Mouse (Mus musculus) brown adipose tissue, adult 24 weeks (tissue): ENCODE results near the gene Il4i1. TPM values are rescaled to one million over a fixed set of nuclear protein-coding genes. Genes with fewer than 3 reads are reported as not detected.
A peak's percentile ranks its signal among the peaks of the same experiment; 100 is the strongest.

Source experiments
- H3K27ac ChIP-seq: fragments of 200-500 bp; replicated peaks from 2 replicates; pipeline ENCODE4 v1.5.1; 2012; ENCODE audit warnings: low read depth, mild to moderate bottlenecking, low read length
- H3K4me1 ChIP-seq: fragments of 200-500 bp; 2 replicates; pipeline ENCODE4 v1.6.1; 2012; ENCODE audit warnings: low read length, mixed read lengths; ENCODE audit not compliant: control insufficient read depth, insufficient read depth, insufficient read length
- H3K4me3 ChIP-seq: fragments of 200-500 bp; 2 replicates; pipeline ENCODE4 v1.5.1; 2012; ENCODE audit warnings: low read depth, mild to moderate bottlenecking, low read length, moderate library complexity; ENCODE audit not compliant: insufficient read depth
- polyA plus RNA-seq: library from polyadenylated mRNA; stranded (reverse); fragments of >200 nt; gene quantifications from 2 replicates; pipeline ENCODE4 v1.2.4, GENCODE M21; 2012; ENCODE audit not compliant: missing spikeins, insufficient read depth, insufficient read length

Il4i1 gene
- polyA plus RNA-seq, 1 experiment: 1.2 TPM

DNA sequence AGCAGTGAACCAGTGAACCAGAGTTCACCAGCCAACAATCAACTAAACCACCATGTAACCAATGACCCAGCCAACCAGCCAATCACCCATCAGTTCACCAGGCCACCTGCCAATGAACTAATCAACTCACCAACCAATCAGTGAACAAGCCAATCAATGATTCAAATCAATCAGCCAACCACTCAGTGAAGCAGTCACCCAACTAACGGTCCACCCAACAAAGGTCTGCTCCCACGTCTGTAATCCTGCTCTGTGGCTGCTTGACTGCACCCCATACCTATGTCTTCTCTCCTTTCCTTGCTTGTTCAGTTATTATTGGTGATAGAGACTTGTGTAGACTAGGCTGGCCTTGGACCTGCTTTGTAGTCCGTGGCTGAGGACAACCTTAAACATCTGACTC is 2.2 kb upstream of the Il4i1 start:
- Histone ChIP-seq H3K4me3 (no peak overlapping the region), H3K27ac (no peak overlapping the region), H3K4me1 (peaks cover 13% of the 10 kb centered on the region)

DNA sequence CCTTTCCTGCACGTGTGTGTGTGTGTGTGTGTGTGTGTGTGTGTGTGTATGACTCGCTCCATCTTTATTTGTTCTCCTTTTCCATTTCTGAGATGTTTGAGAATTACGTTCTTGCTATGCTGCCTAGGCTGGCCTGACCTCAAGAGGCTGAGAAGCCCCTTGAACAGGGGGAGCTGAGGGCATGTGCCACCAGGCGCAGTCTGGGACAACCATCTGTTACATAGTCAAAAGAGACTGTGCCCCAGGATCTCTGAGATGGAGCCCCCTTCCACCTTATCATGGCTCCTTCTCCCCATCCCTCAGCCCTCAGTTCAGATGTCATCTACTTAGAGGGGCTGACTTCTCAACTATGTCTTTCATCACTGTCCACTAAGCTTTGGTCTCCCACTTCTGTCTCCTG is 1.8 kb upstream of the Il4i1 start:
- Histone ChIP-seq H3K4me1 (peaks cover 15% of the 10 kb centered on the region), H3K27ac (no peak overlapping the region), H3K4me3 (no peak overlapping the region)

DNA sequence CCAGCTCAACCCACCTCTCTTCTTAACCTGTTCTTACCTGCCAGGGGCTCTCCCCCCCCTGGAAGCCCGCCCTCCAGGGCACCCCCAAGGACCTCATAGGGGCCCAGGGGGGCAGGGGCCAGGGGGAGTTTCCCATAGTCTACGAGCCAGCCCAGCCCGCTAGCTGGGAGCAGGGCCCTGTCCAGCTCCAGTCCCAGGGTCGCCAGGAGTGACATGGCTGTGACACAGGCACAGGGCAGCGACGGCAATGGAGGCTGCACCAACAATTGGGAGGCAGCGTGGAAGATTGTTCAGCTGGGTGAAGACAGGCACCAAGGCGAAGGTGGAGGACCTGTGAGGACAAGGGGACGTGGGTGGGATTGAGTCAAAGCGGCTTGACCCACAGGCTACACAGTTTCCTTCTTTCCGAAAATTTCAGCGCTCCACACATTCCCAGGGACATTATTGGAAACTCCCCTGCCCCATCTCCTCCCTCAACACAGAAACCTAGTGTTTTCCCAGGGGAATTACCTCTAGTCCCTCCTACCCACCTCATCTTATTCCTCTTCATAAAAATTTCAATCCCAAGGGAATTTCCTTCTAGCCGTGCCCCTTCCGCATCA is 1.1 kb upstream of the Il4i1 start:
- Histone ChIP-seq H3K4me3 (peak overlapping the region; percentile 79), H3K27ac (peak overlapping the region; percentile 45; the same call in 1 of the 2 replicates), H3K4me1 (peaks cover 17% of the 10 kb centered on the region)

DNA sequence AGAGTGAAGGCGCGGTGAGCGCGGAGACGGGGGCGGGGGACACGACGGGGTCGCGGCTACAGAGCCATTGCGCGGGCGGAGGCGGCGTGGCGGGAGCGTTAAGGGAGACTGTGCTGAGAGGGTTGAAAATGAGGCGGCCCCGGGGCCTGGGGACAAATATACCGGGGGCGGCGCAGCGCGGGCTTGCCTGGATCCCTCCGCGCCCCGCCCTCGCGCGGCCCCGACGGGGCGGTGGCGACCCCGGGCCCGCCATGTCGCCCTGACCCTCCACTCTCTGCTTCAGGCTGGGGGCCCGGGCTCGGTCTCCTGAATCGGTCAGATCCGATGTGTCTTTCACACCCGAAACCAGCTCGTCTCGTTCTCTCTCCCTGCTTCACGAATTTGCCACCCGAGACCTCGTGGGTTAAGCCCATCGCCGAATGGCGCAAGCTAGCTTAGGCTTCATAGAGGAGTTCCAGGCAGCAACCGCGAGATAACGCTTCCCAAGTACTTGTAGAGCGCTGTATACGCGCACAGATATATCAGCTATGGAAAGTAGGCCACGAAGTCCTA is 359 bp downstream of the Il4i1 start, which contains the start of gene Atf5:
Gene Atf5 (minus strand): TSS at position 189 of the 552 bp plus-strand sequence.
- H3K4me1 ChIP-seq: peaks cover 20% of the 10 kb centered on the region
- peak within 1 kb of the TSS; percentile 79 for H3K4me3 ChIP-seq
- peak within 1 kb of the TSS; percentile 85 for H3K27ac ChIP-seq

DNA sequence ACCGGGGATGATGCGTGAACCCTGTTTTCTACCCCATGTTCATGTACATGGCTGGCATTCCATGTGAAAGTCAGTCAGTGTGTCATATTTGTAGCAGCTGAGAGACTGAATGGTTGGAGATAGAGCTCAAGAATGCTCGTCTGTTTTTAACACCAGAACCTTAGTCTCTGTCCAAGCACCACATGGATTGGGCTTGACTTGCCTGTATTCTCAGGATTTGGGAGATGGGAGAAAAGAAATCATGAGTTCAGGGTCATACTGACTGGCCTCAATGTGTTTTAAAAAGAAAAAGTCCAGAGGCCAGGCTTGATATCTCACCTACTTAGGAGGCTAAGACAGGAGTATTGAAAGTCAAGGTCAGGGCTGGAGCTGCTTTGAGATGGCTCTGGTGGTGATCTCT is 1.3 kb downstream of the Il4i1 start:
- Histone ChIP-seq H3K4me3 (peak overlapping the region; percentile 79), H3K27ac (peak overlapping the region; percentile 85), H3K4me1 (peaks cover 20% of the 10 kb centered on the region)

DNA sequence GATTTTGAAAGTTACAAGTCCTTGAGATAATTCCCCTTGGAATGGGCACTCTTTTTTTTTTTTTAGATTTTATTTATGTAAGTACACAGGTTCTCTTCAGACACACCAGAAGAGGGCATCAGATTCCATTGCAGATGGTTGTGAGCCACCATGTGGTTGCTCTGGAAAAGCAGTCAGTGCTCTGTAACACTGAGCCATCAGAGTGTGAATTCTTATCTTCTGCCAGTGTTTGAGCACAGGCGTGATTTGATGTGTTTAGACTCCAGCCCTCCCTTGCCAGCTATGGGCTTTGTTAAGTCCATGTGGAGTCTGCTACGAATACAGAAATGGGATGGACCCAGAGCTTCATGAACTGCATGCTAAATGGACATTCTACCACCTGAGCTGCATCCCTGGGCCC is 2.0 kb downstream of the Il4i1 start:
- Histone ChIP-seq H3K4me1 (peaks cover 20% of the 10 kb centered on the region), H3K27ac (peak overlapping the region; percentile 85), H3K4me3 (peak overlapping the region; percentile 30)

DNA sequence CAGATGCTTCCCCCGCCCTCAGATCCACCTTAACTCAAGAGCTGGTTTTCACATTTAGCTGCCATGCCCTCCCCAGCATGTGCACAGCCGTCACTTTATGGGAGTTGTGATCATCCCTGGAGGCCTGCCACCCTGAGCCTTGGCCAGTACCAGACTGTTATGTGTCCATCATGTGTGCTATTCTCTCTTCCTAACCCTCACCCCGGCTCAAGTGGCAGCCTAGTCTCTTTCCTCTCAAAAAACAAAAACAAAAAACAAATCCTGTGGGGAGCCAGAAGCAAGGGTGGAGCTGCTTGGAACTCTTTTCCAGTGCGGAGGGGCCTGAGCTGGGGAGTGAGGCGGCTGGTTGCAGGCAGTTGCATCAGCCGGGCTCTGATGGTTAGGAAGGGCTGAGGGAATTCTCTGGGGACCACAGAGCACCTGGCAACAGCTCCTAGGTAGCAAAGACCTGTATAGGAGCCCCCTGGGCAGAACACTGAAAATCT is 2.6 kb downstream of the Il4i1 start:
- Histone ChIP-seq H3K27ac (peak overlapping the region; percentile 59), H3K4me3 (peak overlapping the region; percentile 30), H3K4me1 (peaks cover 20% of the 10 kb centered on the region)

DNA sequence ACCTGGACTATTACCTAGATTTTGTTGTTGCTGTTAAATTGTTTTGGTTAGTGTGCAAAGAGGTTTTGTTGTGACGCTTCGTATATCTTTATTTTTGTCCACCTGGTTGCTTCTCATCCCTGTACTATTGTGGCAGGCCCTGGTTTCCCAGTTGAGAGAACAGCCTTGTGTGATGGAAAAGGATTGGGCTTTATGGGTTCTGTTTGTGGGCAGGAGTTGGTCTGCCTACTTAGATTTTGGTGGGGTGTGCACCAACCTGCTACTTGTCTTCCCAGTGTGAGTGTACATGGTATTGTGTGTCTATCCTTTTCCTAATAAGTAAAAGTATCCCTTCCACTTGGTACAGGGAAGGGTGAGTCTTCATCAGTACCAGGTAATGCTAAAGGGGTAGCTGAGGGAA is 3.2 kb downstream of the Il4i1 start:
- Histone ChIP-seq H3K27ac (peak overlapping the region; percentile 56), H3K4me1 (peaks cover 20% of the 10 kb centered on the region), H3K4me3 (peak overlapping the region; percentile 3; the same call in 1 of the 2 replicates)

DNA sequence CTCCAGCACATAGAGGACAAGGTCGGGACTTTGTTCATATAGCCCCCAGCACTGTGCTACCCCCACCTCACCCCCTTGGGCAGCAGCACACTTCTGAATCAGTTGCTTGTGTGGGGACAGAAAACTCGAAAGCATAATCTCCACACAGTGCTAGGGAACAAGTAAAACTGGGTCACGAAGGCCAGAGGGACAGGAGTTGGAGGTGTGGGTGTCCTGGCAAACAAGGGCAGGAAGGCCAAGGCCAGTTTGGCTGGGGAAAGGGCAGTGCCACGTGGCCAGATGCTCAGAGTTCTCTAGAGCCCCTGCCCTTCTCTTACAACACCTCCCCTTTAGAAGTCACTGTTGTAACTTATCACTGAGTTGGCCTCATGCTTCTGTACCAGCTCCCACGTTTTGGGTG is 3.7 kb downstream of the Il4i1 start:
- Histone ChIP-seq H3K4me1 (peaks cover 20% of the 10 kb centered on the region), H3K27ac (no peak overlapping the region), H3K4me3 (no peak overlapping the region)

DNA sequence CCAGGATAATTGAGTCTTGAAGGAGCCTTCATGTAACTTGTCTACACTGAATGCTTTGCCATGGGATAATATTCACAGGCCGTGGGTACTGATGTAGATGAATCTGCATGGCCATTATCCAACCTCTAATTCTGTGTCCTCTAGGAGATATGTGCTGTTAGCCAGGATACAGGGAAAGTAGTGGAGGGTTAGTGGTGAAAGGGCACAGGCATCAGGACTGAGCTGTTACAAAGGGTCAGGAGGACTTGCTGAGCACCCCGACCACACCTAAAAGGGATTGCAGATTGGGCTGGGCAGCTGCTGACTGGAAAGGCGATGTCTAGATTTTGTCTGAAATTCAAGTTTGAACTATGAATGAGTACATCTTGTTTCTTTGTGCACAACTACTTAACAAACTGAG is 4.3 kb downstream of the Il4i1 start:
- H3K4me1 ChIP-seq: peaks cover 20% of the 10 kb centered on the region; the same call in 1 of the 2 replicates
- no peak overlapping the region for H3K27ac ChIP-seq
- no peak overlapping the region for H3K4me3 ChIP-seq

DNA sequence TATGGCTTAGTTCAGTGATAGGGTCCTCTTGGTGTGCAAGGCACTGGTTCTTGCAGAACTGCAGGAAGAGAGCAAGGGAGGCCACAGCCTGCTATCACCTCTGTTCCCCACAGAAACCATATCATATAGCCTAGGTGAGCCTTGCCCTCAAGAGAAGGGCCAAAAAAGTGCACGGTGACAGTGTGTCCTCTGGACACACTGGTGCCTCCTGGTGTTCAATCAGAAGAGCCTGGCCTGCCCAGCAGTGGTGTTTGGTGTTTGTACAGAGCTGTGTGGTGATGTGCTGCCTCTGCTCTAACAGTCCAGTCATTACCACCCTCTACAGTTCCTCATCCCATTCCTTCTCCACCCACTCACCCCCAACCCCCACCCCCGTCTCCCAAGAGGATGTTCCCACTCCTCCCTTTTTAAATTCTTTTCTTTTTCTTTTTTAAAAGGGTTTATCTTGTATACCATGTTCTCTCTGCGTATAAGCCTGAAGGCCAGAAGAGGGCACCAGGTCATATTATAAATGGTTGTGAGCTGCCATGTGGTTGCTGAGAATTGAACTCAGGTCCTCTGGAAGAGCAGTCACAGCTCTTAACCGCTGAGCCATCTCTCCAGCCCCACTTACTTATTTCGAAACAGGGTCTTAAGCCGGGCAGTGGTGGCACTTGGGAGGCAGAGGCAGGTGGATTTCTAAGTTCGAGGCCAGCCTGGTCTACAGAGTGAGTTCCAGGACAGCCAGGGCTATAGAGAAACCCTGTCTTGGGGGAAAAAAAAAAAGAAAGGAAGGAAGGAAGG is 5.7 kb downstream of the Il4i1 start:
- H3K4me1 ChIP-seq: peaks cover 20% of the 10 kb centered on the region; the same call in 1 of the 2 replicates
- no peak overlapping the region for H3K27ac ChIP-seq
- no peak overlapping the region for H3K4me3 ChIP-seq

DNA sequence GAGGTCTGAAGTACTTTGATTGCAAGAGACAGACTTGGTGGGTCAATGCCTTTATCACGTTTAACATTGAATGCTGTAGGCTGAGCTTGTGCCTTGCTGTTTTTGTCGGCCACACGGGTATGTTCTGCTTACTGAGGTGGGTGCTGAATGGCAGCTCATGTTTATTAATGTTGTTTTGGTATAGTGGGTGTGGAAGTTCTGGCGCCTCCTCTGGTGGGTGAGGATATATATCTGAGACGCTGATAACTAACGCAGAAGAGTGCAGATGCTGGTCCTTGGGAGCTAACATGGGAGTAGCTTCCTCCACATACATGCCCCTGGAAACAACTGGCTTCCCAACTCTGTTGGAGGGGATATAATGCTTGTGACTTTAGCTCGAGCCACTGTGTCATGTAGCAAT is 7.2 kb downstream of the Il4i1 start:
- Histone ChIP-seq H3K27ac (no peak overlapping the region), H3K4me1 (peaks cover 12% of the 10 kb centered on the region; the same call in 1 of the 2 replicates), H3K4me3 (no peak overlapping the region)

DNA sequence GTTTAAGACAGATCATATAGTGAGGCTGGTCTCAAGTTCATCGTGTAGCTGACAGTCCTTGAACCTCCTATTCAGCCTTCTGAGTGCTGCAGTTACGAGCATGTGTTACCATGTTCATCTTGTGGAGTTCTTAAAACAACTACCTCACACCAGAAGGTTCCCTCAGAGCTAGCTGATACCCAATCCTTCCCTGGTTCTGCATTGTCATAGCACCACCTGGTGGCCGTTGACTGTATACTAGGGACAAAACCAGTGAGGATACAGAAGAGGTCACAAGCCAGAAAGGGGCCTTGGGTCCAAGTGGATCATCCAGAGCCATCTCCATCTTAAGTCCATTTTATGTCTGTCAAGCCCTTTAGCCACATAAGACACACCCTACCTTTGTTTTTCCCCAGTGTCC is 8.7 kb downstream of the Il4i1 start:
- Histone ChIP-seq H3K4me3 (no peak overlapping the region), H3K4me1 (0 out of 2 replicates have a peak, but pooled peaks cover 3% of the 10 kb centered on the region), H3K27ac (no peak overlapping the region)

DNA sequence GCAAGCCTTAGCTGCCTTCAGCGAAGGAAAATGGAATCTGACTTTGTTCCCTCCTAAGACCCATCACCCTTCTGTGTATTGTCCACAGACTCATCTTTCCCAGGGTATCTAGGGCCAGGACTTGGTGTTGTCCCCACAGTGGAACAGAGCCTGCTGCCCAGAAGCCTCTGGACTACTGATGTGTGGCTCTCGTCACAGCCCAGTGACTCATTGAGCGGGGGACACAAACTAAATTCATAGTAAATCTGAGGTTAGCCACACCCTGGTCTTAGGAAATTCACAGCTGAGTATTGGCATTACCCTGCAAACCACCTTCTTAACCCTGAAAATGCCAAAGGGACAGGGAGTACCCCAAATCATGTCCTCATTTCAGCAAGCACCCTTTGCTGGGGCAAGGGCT is 10.6 kb downstream of the Il4i1 start:
- Histone ChIP-seq H3K27ac (no peak overlapping the region), H3K4me3 (no peak overlapping the region), H3K4me1 (no peaks in the 10 kb centered on the region; the same call in 1 of the 2 replicates)

DNA sequence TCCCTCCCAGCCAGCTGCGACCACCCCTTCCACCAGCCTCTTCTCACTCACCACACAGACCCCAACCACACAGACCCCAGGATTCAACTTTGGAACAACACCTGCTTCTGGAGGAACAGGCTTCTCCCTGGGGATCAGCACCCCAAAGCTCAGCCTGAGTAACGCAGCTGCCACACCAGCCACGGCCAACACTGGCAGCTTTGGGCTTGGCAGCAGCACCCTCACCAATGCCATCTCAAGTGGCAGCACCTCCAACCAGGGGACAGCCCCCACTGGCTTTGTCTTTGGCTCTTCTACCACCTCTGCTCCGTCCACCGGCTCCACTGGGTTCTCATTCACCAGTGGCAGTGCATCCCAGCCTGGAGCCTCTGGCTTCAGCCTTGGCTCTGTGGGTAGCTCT is 12.5 kb downstream of the Il4i1 start:
- Histone ChIP-seq H3K27ac (no peak overlapping the region), H3K4me3 (no peak overlapping the region), H3K4me1 (no peaks in the 10 kb centered on the region; the same call in 1 of the 2 replicates)
